Mouse (Mus musculus) embryonic facial prominence, embryonic 11.5 days (tissue): ENCODE results near the gene Cd37. TPM values are rescaled to one million over a fixed set of nuclear protein-coding genes. Genes with fewer than 3 reads are reported as not detected.

Experiments used
- ATAC-seq: fragments of 200-750 bp; cut with Nextera tagmentation; replicated peaks from 2 replicates; pipeline ENCODE4 v1.8.0; 2017; ENCODE audit warnings: low read depth; ENCODE audit not compliant: insufficient number of reproducible peaks, low FRiP score, low TSS enrichment
- DNase-seq: peaks from one replicate; pipeline ENCODE4 v3.0.0-alpha.2; 2015; ENCODE audit warnings: low spot score
- H3K27ac ChIP-seq: fragments of 300-500 bp; sonication (generic); replicated peaks from 2 replicates; pipeline ENCODE4 v1.5.1; 2014; ENCODE audit warnings: mild to moderate bottlenecking, low read depth, low read length, control low read depth
- H3K27me3 ChIP-seq: fragments of 300-500 bp; sonication (generic); 2 replicates; pipeline ENCODE4 v1.6.1; 2014; ENCODE audit warnings: mild to moderate bottlenecking, low read length, moderate library complexity, mixed read lengths; ENCODE audit not compliant: control insufficient read depth, insufficient read depth
- H3K36me3 ChIP-seq: fragments of 300-500 bp; sonication (generic); replicated peaks from 2 replicates; pipeline ENCODE4 v1.6.1; 2014; ENCODE audit warnings: low read depth, mild to moderate bottlenecking, low read length, moderate library complexity, mixed read lengths; ENCODE audit not compliant: control insufficient read depth, insufficient read depth
- H3K4me1 ChIP-seq: fragments of 300-500 bp; sonication (generic); 2 replicates; pipeline ENCODE4 v1.6.1; 2014; ENCODE audit warnings: low read length, mixed read lengths; ENCODE audit not compliant: control insufficient read depth, insufficient read depth
- H3K4me2 ChIP-seq: fragments of 300-500 bp; sonication (generic); 2 replicates; pipeline ENCODE4 v1.6.1; 2014; ENCODE audit warnings: low read depth, mild to moderate bottlenecking, control low read depth, low read length, moderate library complexity
- H3K4me3 ChIP-seq: fragments of 300-500 bp; sonication (generic); 2 replicates; pipeline ENCODE4 v1.5.1; 2014; ENCODE audit warnings: low read depth, low read length, control low read depth
- H3K9ac ChIP-seq: fragments of 300-500 bp; sonication (generic); replicated peaks from 2 replicates; pipeline ENCODE4 v1.6.1; 2014; ENCODE audit warnings: mild to moderate bottlenecking, control low read depth, low read length
- H3K9me3 ChIP-seq: fragments of 300-500 bp; sonication (generic); replicated peaks from 2 replicates; pipeline ENCODE4 v1.6.1; 2016; ENCODE audit warnings: mild to moderate bottlenecking, low read length, inconsistent platforms, mixed read lengths; ENCODE audit not compliant: control insufficient read depth
- WGBS: fragments of 180-500 bp; shearing (Covaris S2); extraction: QIAGEN DNeasy Blood & Tissue Kit; methylation state at CpG from one replicate; pipeline ENCODE4 v1.1.7; 2014; 5-methylcytosine and 5-hydroxymethylcytosine counted together
- polyA plus RNA-seq: library from polyadenylated mRNA; unstranded; fragments of >200 nt; fragmentation: Nextera tagmentation; extraction: Ambion mirVana; gene quantifications from 2 replicates; pipeline ENCODE4 v1.2.1, GENCODE M21; 2014

Cd37 gene
- polyA plus RNA-seq, 1 experiment from 2014 or later: 0.86 TPM

DNA sequence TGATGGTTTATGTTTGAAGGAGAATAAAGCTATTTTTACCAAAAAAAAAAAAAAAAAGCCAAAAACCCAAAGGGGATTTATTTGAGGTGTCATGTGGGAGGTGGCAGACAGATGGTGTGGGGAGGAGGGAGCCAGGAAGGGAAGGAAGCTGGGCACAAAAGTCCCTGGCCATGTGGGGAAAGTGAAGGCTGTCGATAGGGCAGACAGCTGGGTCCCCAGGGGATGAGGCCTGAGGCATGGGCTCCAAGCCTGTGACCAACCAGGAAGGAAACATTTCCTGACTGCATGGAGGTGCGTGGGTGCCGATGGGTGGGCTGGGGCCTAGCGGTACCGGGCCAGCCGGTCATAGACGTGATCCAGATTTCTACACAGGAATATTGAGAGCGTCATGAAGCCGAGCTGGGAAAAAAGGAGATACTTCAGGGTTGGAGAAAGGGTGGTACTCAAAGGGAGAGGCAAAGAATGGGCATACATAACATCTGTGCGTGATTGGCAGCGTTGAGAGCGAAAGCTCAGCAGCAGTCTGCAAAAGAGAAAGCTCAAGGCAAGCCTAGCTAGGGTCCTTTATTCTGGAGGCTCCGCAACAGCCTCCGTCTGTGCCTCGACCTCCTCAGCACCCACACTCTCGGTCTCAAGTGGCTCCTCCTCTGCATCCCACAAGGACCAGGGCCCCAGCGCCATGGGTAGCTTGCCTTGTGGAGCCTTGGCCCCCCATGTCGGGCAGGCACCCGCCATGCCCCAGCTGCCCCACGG is 5.2 kb downstream of the Cd37 start:
- H3K36me3 ChIP-seq: peaks cover 18% of the 10 kb centered on the region
- 28% methylated on average over 20 of the region's 20 CpGs for WGBS
- 0 out of 2 replicates have a peak, but pooled peaks have one; percentile 3 for ATAC-seq

DNA sequence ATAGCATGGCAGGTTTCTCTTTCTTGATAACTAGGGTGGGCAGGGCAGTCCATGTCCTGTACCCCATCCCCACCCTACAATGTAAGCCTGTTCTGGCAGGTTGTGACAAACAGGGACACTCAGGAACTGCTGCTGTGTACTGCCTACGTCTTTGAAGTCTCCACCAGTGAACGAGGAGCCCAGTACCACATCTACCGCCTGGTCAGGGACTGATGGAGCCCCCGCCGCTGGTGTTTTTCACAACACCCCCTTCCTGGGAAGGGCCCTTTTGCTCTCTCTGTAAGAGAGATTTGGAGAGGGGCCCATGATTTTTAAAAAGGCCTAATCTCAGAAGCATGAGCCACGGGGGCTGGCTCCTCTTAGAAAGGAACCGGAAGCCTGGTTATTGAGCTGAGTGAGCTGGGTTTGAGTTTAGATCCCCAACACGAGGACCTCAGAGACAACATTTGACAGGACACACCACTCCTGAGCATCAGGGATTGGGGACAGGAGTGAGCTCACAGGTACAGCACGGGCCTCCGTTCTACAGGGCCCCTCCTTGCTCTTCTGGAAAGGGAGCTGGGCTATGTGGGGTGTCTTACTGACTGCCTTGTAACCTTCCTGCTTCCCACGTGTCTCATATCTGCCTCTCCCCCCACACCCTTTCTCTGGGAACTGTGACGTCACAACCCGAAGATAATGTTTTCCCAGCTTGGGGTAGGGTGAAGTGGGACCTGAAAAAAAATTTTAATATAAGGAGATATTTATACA is 6.0 kb downstream of the Cd37 start:
- H3K4me1 ChIP-seq: peaks cover 5% of the 10 kb centered on the region
- 72% methylated on average over 13 of the region's 13 CpGs for WGBS
- no peak overlapping the region for H3K4me2 ChIP-seq
- no peak for ATAC-seq
- no peaks in the 10 kb centered on the region for H3K9me3 ChIP-seq
- no peak overlapping the region for H3K27ac ChIP-seq
- H3K4me3 ChIP-seq: no peak overlapping the region
- H3K9ac ChIP-seq: no peak overlapping the region
- DNase-seq: no peak
- peaks cover 3% of the 10 kb centered on the region; the same call in 1 of the 2 replicates for H3K27me3 ChIP-seq
- H3K36me3 ChIP-seq: peaks cover 20% of the 10 kb centered on the region

More for the DNA sequence above, 5.2 kb downstream of the Cd37 start:
- peaks cover 8% of the 10 kb centered on the region for H3K27me3 ChIP-seq
- DNase-seq: peak; percentile 34
- no peak overlapping the region for H3K4me2 ChIP-seq
- H3K27ac ChIP-seq: 0 out of 2 replicates have a peak overlapping the region, but pooled peaks have one; percentile 8
- H3K4me3 ChIP-seq: no peak overlapping the region
- H3K9ac ChIP-seq: peak overlapping the region; percentile 25; the same call in 1 of the 2 replicates
- peaks cover 5% of the 10 kb centered on the region for H3K4me1 ChIP-seq
- H3K9me3 ChIP-seq: no peaks in the 10 kb centered on the region

DNA sequence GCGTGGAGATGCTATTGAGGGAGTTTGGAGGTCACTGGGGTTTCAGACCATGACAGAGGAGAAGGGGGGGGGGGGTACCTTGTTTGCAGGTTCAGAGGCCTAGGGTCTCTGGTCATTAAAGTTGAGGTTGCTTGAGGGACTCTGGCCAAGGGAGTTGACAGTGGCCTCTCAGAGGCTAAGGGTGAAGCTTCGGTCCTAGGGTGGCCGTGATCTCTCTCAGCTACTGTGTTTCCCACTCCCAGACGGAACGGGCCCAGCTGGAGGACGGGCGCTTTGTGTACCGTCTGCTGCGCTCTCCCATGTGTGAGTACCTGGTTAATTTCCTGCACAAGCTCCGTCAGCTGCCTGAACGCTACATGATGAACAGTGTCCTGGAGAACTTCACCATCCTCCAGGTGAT is 7.0 kb downstream of the Cd37 start:
- no peak for ATAC-seq
- H3K27me3 ChIP-seq: peaks cover 3% of the 10 kb centered on the region; the same call in 1 of the 2 replicates
- H3K4me3 ChIP-seq: no peak overlapping the region
- peaks cover 22% of the 10 kb centered on the region for H3K36me3 ChIP-seq
- H3K4me2 ChIP-seq: no peak overlapping the region
- no peaks in the 10 kb centered on the region for H3K9me3 ChIP-seq
- WGBS: 87% methylated on average over 11 of the region's 11 CpGs
- H3K27ac ChIP-seq: no peak overlapping the region
- no peak overlapping the region for H3K9ac ChIP-seq
- DNase-seq: no peak
- H3K4me1 ChIP-seq: peaks cover 5% of the 10 kb centered on the region

DNA sequence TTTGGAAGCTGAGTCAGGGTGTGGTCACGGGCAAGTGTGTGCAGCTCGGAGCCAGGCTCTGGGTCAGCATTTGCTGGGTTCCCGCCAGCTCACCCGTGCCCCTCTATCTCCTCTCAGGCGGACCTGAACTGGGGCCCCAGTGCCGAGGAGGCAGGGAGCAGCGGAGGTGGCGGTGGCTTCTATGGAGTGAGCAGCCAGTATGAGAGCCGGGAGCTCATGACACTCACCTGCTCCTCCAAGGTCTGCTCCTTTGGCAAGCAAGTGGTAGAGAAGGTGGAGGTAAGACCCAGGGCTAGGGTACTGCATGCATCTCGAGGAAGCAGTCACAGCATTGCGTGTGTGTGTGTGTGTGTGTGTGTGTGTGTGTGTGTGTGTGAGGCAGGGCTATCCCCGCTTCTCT is 7.7 kb downstream of the Cd37 start:
- peaks cover 3% of the 10 kb centered on the region; the same call in 1 of the 2 replicates for H3K27me3 ChIP-seq
- H3K27ac ChIP-seq: no peak overlapping the region
- 92% methylated on average over 12 of the region's 12 CpGs for WGBS
- DNase-seq (no peak), ATAC-seq (no peak)
- H3K9ac ChIP-seq: no peak overlapping the region
- H3K4me1 ChIP-seq: peaks cover 5% of the 10 kb centered on the region
- H3K4me2 ChIP-seq: no peak overlapping the region
- H3K4me3 ChIP-seq: no peak overlapping the region
- H3K36me3 ChIP-seq: peaks cover 29% of the 10 kb centered on the region
- no peaks in the 10 kb centered on the region for H3K9me3 ChIP-seq

DNA sequence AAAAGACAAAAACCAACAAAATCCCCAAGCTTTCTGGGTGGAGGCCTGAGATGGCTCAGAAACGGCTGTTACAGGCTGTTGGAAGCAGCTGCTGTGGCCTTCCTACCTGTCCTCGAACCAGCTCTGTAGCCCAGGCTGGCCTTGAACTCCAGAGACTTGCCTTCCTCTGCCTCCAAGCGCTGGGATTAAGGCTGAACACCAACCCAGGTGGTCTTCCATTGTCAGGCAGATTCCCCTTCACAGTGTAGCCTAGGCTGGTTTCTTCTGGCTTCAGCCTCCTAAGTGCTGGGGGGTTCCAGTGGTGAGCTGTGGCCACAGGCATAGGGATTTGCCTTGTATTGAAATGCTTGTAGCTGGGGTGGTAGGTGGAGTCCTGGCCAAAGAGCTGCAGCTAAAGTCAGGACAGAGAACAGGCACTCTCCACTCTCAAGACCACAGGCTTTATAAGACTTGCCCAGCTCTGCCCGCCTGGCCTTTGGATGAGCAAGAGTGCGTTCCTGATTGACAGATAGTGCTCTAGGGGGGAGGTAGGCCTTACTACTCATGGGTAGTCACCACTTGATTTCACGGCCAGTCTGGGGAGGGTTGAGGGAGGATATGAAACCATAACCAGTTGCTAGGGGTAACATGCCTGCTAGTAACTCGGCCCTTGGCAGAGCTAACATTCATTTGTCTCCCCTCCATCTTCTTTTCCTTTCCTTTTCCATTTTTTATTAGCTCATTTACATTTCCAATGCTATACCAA is 9.3 kb downstream of the Cd37 start:
- 93% methylated on average over 7 of the region's 7 CpGs for WGBS
- no peaks in the 10 kb centered on the region for H3K9me3 ChIP-seq
- H3K36me3 ChIP-seq: peaks cover 41% of the 10 kb centered on the region
- DNase-seq: no peak
- no peak overlapping the region for H3K4me3 ChIP-seq
- H3K9ac ChIP-seq: no peak overlapping the region
- H3K27me3 ChIP-seq: no peaks in the 10 kb centered on the region
- no peak for ATAC-seq
- H3K4me1 ChIP-seq: peaks cover 5% of the 10 kb centered on the region
- no peak overlapping the region for H3K4me2 ChIP-seq
- no peak overlapping the region for H3K27ac ChIP-seq

DNA sequence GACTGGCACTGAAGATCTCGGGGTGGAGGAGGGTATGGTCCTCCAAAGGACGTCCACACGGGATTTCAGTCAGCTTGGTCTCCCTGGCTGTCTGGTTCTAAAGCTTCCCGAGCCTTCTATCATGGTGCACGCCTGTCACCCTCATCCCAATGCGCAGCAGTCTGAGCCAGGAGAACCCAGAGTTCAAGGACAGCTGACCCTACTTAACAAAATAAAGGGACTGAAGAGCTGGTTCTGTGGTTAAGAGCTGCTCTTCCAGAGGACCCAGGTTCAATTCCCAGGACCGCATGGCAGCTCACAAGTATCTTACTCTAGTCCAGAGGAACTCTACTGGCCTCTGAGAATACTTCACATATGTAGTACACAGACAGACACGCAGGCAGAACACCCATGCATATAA is 9.9 kb downstream of the Cd37 start:
- Histone ChIP-seq H3K9me3 (no peaks in the 10 kb centered on the region), H3K27ac (no peak overlapping the region), H3K4me3 (no peak overlapping the region), H3K27me3 (no peaks in the 10 kb centered on the region), H3K4me1 (peaks cover 3% of the 10 kb centered on the region; the same call in 1 of the 2 replicates), H3K9ac (no peak overlapping the region), H3K4me2 (no peak overlapping the region), H3K36me3 (peaks cover 42% of the 10 kb centered on the region)
- ATAC-seq (no peak), DNase-seq (no peak)
- 97% methylated on average over 8 of the region's 8 CpGs for WGBS

DNA sequence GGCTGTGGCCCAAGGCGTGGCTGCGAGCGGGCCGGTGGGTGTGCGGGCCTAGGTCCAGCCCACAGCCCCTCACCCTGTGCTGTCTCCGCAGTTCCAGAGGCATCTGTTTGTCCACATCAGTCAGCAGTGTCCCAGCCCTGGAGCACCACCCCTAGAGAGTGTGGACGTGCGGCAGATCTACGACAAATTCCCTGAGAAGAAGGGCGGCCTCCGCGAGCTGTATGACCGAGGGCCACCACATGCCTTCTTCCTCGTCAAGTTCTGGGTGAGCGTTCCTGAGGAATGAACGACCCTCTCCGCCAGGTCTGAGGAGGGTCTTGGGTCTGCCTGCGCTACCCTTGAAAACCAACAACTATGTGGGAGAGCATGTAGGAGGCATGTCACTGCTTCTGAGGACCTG is 10.4 kb downstream of the Cd37 start:
- ATAC-seq (no peak), DNase-seq (no peak)
- no peaks in the 10 kb centered on the region for H3K27me3 ChIP-seq
- peaks cover 42% of the 10 kb centered on the region for H3K36me3 ChIP-seq
- H3K4me1 ChIP-seq: peaks cover under 1% of the 10 kb centered on the region; the same call in 1 of the 2 replicates
- H3K9ac ChIP-seq: no peak overlapping the region
- no peak overlapping the region for H3K27ac ChIP-seq
- H3K4me3 ChIP-seq: no peak overlapping the region
- no peak overlapping the region for H3K4me2 ChIP-seq
- WGBS: 98% methylated on average over 18 of the region's 18 CpGs
- H3K9me3 ChIP-seq: no peaks in the 10 kb centered on the region
